Comparison of ENCODE assay signal across 18 mouse cellular contexts in the genomic region with DNA sequence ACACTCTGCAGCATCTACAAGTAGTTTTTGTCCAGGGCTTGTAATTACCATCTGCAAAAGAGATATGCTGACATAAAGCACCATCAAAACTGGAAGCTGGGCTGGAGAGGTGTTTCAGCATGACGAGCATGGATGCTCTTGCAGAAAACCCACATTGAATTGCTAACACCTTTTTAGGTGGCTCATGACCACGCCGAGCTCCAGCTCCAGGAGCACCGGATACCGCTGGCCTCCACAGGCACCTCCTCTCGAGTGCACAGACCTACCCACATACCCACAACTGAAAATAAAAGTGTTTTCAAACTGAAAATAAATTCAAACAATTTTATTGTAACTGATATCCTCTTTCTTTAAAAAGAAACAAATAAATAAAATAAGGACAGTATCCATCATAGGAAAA. TPM values are rescaled to one million over a fixed set of nuclear protein-coding genes. Genes with fewer than 3 reads are reported as not detected.
"Had no signal": no experiment of that assay in that cellular context is flagged by ENCODE, and none has a peak within 500 bp of the region (broad histone marks: within the 10 kb centered on the region; RNA-seq: fewer than 3 reads in every experiment).

No protein-coding gene starts in this region.

- DNase-seq: kidney, postnatal 10 days; kidney, postnatal 36 days; layer of hippocampus, postnatal 36 days; left cerebral cortex, postnatal 4 days; liver, postnatal 0 days; lung, embryonic 14.5 days; midbrain, embryonic 14.5 days; right cerebral cortex, adult 18-20 months; right cerebral cortex, postnatal 14 days; right cerebral cortex, postnatal 4 days; thymus, adult 2 months; thymus, postnatal 14 days; thymus, postnatal 4 days had no signal

- ATAC-seq: liver, postnatal 0 days; lung, postnatal 0 days had no signal

RNA-seq across cellular contexts. Expression of gene Aipl1, which starts 37.1 kb away (rescaled TPM):
- total RNA-seq: layer of hippocampus, adult 8-10 months; layer of hippocampus, postnatal 10 days; layer of hippocampus, postnatal 36 days; left cerebral cortex, postnatal 14 days had no signal
- polyA plus RNA-seq: stomach, embryonic 14.5 days had no signal
